Comparison of ENCODE assay signal across 13 mouse cellular contexts in genomic region chr5:140201109-140201508, GRCm38 (mm10).
"Had no signal": no experiment of that assay in that cellular context is flagged by ENCODE, and none has a peak within 500 bp of the region (broad histone marks: within the 10 kb centered on the region; RNA-seq: fewer than 3 reads in every experiment).

No protein-coding gene starts in this region.

- H3K4me1 ChIP-seq: kidney, embryonic 15.5 days; midbrain, embryonic 12.5 days had no signal

- H3K27ac ChIP-seq: kidney, embryonic 15.5 days; liver, embryonic 15.5 days; midbrain, embryonic 12.5 days had no signal

- H3K27me3 ChIP-seq: kidney, embryonic 15.5 days; liver, embryonic 15.5 days; megakaryocyte, embryonic 14.5 days; midbrain, embryonic 12.5 days had no signal

- DNase-seq: kidney, adult 2 months; kidney, postnatal 14 days; left cerebral cortex, postnatal 4 days; lung, adult 2 months; lung, postnatal 4 days; right cerebral cortex, adult 18-20 months; right cerebral cortex, postnatal 25 days had no signal

- H3K36me3 ChIP-seq: kidney, embryonic 15.5 days; liver, embryonic 15.5 days; midbrain, embryonic 12.5 days had no signal

- H3K4me2 ChIP-seq: kidney, embryonic 15.5 days; liver, embryonic 11.5 days; liver, embryonic 15.5 days; midbrain, embryonic 12.5 days had no signal

- ATAC-seq: lung, postnatal 0 days had no signal

- H3K9ac ChIP-seq: kidney, embryonic 15.5 days; liver, embryonic 15.5 days; midbrain, embryonic 12.5 days had no signal

- H3K4me3 ChIP-seq: kidney, embryonic 15.5 days; liver, embryonic 15.5 days; megakaryocyte, embryonic 14.5 days; midbrain, embryonic 12.5 days had no signal

- H3K9me3 ChIP-seq: kidney, embryonic 15.5 days; liver, embryonic 15.5 days; megakaryocyte, embryonic 14.5 days; midbrain, embryonic 12.5 days had no signal
